Mouse (Mus musculus): Measurements from ENCODE around the gene Vwa7. TPM values are rescaled to one million over a fixed set of nuclear protein-coding genes. Genes with fewer than 3 reads are reported as not detected.

The Vwa7 gene
- polyA plus RNA-seq, 1 experiment from 2014 or later: 0.13 TPM

- Histone ChIP-seq H3K4me3 (replicated peaks) (peak overlapping the region; percentile 83), H3K9ac (replicated peaks) (peak overlapping the region; percentile 88), H3K9me3 (no peaks in the 10 kb centered on the region), H3K4me2 (peak overlapping the region; percentile 91), H3K4me1 (replicated peaks) (peaks cover 31% of the 10 kb centered on the region), H3K36me3 (peaks cover 68% of the 10 kb centered on the region), H3K27me3 (peaks cover 21% of the 10 kb centered on the region), H3K27ac (no peak overlapping the region)
- 26% methylated on average over 14 of the region's 14 CpGs for WGBS
- ATAC-seq (ENCODE audit: insufficient number of reproducible peaks, insufficient read depth, low FRiP score, low TSS enrichment, low read depth): no peak
These were observed 43.7 kb downstream of the Vwa7 start for GRCm38 (mm10) chr17:35060071-35060470.

DNA sequence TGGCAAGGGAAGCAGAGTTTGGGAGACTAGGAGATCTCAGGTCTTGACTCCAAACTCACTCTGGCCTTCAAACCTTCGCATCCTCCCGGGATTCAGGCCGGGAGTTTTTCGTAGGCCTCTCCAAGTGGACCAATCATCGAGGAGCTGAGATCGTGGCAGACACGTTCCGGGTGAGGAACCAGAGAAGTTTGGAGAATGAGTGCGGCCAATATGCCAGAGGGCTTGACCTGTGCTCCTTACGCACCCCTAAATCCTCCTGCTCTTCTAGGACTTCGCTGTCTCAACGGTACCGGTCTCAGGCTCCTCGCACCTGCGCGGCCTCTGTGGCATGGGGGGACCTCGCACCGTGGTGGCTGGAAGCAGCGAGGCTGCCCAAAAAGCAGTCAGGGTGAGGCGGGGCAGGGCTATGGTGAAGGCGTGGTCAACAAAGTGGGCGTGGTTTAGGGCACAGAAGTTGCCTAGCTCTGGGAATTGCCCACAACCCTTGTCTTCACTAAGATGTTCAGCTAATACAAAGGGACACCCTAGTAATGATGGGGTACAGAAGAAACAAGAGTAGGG is 44.4 kb downstream of the Vwa7 start:
- 59% methylated on average over 22 of the region's 22 CpGs for WGBS
- Histone ChIP-seq H3K4me1 (replicated peaks) (peaks cover 39% of the 10 kb centered on the region), H3K9ac (replicated peaks) (peak overlapping the region; percentile 88), H3K4me2 (peak overlapping the region; percentile 91), H3K27ac (no peak overlapping the region), H3K9me3 (no peaks in the 10 kb centered on the region), H3K36me3 (peaks cover 61% of the 10 kb centered on the region), H3K4me3 (replicated peaks) (peak overlapping the region; percentile 83), H3K27me3 (peaks cover 28% of the 10 kb centered on the region)
- no peak for ATAC-seq (ENCODE audit: insufficient number of reproducible peaks, insufficient read depth, low FRiP score, low TSS enrichment, low read depth)

- peaks cover 33% of the 10 kb centered on the region for H3K27me3 ChIP-seq
- H3K4me3 ChIP-seq (replicated peaks): 0 out of 2 replicates have a peak overlapping the region, but pooled peaks have one; percentile 83
- ATAC-seq (ENCODE audit: insufficient number of reproducible peaks, insufficient read depth, low FRiP score, low TSS enrichment, low read depth): no peak
- no peaks in the 10 kb centered on the region for H3K9me3 ChIP-seq
- H3K4me1 ChIP-seq (replicated peaks): peaks cover 39% of the 10 kb centered on the region
- H3K27ac ChIP-seq: no peak overlapping the region
- no peak overlapping the region for H3K9ac ChIP-seq (replicated peaks)
- WGBS: 84% methylated on average over 8 of the region's 8 CpGs
- H3K4me2 ChIP-seq: no peak overlapping the region
- peaks cover 56% of the 10 kb centered on the region for H3K36me3 ChIP-seq
These were observed 44.9 kb downstream of the Vwa7 start for GRCm38 (mm10) chr17:35061299-35061698.

DNA sequence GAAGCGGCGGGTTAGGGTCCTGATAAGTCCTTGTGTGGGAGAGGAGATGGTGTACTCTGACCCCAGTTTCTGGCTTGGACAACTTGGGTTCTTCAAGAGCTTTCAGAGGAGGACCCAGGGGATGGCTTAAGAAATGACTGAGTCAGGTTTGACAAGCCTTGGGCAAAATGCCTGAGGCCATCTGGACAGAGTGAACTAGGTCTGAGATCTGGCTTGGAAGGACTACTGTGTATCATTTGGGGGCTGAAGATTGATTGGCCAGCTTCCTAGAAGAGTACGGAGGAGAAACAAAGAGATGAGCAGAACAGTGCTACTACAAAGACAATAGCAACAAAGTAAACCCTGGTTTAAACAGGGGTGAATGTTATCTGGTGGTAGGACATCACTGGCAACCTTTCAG is 47.1 kb downstream of the Vwa7 start:
- no peak overlapping the region for H3K4me3 ChIP-seq (replicated peaks)
- H3K9ac ChIP-seq (replicated peaks): no peak overlapping the region
- WGBS: 93% methylated on average over 3 of the region's 3 CpGs
- H3K27ac ChIP-seq: no peak overlapping the region
- H3K27me3 ChIP-seq: peaks cover 55% of the 10 kb centered on the region
- peaks cover 36% of the 10 kb centered on the region for H3K36me3 ChIP-seq
- peaks cover 35% of the 10 kb centered on the region for H3K4me1 ChIP-seq (replicated peaks)
- no peak overlapping the region for H3K4me2 ChIP-seq
- no peaks in the 10 kb centered on the region for H3K9me3 ChIP-seq
- no peak for ATAC-seq (ENCODE audit: insufficient number of reproducible peaks, insufficient read depth, low FRiP score, low TSS enrichment, low read depth)

DNA sequence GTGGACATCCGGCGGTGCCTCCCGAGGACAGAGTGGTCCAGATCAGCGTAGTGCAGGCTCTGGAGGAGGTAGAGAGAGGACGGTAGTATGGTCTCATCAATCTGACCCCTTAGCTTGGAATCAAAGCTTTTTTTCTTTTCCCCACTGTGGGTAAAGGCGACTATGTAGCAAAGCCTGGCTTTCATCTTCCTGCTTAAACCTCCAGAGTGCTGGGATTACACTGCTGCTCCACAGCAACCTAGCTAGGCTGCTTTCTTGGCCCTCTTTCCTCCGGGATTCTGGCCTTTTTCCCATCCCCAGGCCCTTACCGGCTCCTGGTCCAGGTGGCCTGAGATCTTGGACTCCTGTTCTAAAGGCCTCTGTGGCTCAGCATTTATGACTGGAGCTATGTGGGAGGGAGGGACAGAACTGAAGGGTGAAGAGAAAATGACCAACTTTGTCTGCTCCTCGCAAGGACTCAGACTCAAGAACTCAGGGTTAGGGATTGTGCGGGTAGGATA is 48.0 kb downstream of the Vwa7 start:
- Histone ChIP-seq H3K27ac (no peak overlapping the region; the same call in 1 of the 2 replicates), H3K9me3 (no peaks in the 10 kb centered on the region), H3K4me3 (replicated peaks) (peak overlapping the region; percentile 38), H3K9ac (replicated peaks) (no peak overlapping the region), H3K36me3 (peaks cover 36% of the 10 kb centered on the region), H3K4me1 (replicated peaks) (peaks cover 32% of the 10 kb centered on the region), H3K4me2 (peak overlapping the region; percentile 66), H3K27me3 (peaks cover 64% of the 10 kb centered on the region)
- ATAC-seq (ENCODE audit: insufficient number of reproducible peaks, insufficient read depth, low FRiP score, low TSS enrichment, low read depth): no peak
- WGBS: 29% methylated on average over 10 of the region's 10 CpGs

- Histone ChIP-seq H3K27ac (peak within 1 kb of the TSS; percentile 47), H3K9ac (replicated peaks) (peak within 1 kb of the TSS; percentile 47), H3K27me3 (peaks cover 64% of the 10 kb centered on the region), H3K9me3 (no peaks in the 10 kb centered on the region), H3K36me3 (peaks cover 34% of the 10 kb centered on the region), H3K4me1 (replicated peaks) (peaks cover 28% of the 10 kb centered on the region), H3K4me3 (replicated peaks) (peak within 1 kb of the TSS; percentile 38), H3K4me2 (peak within 1 kb of the TSS; percentile 66)
- 2% methylated on average over 48 of the region's 48 CpGs for WGBS
- ATAC-seq (ENCODE audit: insufficient number of reproducible peaks, insufficient read depth, low FRiP score, low TSS enrichment, low read depth): peak; percentile 21; the same call in 1 of the 2 replicates
These were observed 48.9 kb downstream of the Vwa7 start, which contains the start of gene Ly6g6c for GRCm38 (mm10) chr17:35064951-35065947. Gene Ly6g6c (plus strand): TSS chr17:35065388.

DNA sequence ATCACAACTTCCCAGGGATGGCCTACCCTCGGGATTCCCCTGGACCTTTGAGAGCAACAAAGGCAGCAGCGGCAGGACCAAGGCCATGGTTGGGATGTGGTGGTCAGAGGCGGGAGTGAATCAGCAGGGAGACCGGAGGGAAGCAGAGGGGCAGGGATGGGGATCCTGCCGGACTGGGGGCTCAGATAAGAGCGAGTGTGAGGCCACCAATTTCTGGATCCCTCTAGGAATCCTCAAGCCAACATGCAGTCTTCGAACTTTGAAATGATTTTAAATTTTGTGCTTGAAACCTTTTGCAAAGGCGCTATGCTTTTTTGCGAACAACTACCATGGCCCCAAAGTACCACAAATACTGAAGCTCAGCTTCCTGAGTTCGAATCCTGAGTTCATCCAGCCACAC is 49.7 kb downstream of the Vwa7 start, which contains the start of gene Mpig6b:
Gene Mpig6b, minus strand, starts transcription at position 101 of the 400 bp plus-strand sequence.
- Histone ChIP-seq H3K4me2 (peak within 1 kb of the TSS; percentile 66), H3K36me3 (peaks cover 26% of the 10 kb centered on the region), H3K9me3 (no peaks in the 10 kb centered on the region), H3K4me1 (replicated peaks) (peaks cover 19% of the 10 kb centered on the region), H3K4me3 (replicated peaks) (peak within 1 kb of the TSS; percentile 38), H3K9ac (replicated peaks) (peak within 1 kb of the TSS; percentile 47), H3K27me3 (peaks cover 64% of the 10 kb centered on the region), H3K27ac (peak within 1 kb of the TSS; percentile 47; the same call in 1 of the 2 replicates)
- no peak for ATAC-seq (ENCODE audit: insufficient number of reproducible peaks, insufficient read depth, low FRiP score, low TSS enrichment, low read depth)
- 44% methylated on average over 10 of the region's 10 CpGs for WGBS

- peaks cover 15% of the 10 kb centered on the region for H3K4me1 ChIP-seq (replicated peaks)
- peaks cover 60% of the 10 kb centered on the region for H3K27me3 ChIP-seq
- no peak overlapping the region for H3K27ac ChIP-seq
- no peak overlapping the region for H3K4me2 ChIP-seq
- no peak overlapping the region for H3K4me3 ChIP-seq (replicated peaks)
- no peak overlapping the region for H3K9ac ChIP-seq (replicated peaks)
- H3K9me3 ChIP-seq: no peaks in the 10 kb centered on the region
- WGBS: 84% methylated on average over 17 of the region's 17 CpGs
- H3K36me3 ChIP-seq: peaks cover 4% of the 10 kb centered on the region; the same call in 1 of the 2 replicates
- no peak for ATAC-seq (ENCODE audit: insufficient number of reproducible peaks, insufficient read depth, low FRiP score, low TSS enrichment, low read depth)
These were observed 52.0 kb downstream of the Vwa7 start for GRCm38 (mm10) chr17:35068213-35068914.

GRCm38 (mm10) chr17:35070556-35071229 is 54.3 kb downstream of the Vwa7 start:
- H3K27me3 ChIP-seq: peaks cover 37% of the 10 kb centered on the region
- H3K9ac ChIP-seq (replicated peaks): no peak overlapping the region
- no peaks in the 10 kb centered on the region for H3K36me3 ChIP-seq
- peaks cover 9% of the 10 kb centered on the region for H3K4me1 ChIP-seq (replicated peaks)
- H3K27ac ChIP-seq: no peak overlapping the region
- 58% methylated on average over 6 of the region's 6 CpGs for WGBS
- H3K9me3 ChIP-seq: no peaks in the 10 kb centered on the region
- no peak overlapping the region for H3K4me2 ChIP-seq
- ATAC-seq (ENCODE audit: insufficient number of reproducible peaks, insufficient read depth, low FRiP score, low TSS enrichment, low read depth): no peak
- no peak overlapping the region for H3K4me3 ChIP-seq (replicated peaks)

GRCm38 (mm10) chr17:35071454-35071853 is 55.1 kb downstream of the Vwa7 start:
- H3K27ac ChIP-seq: no peak overlapping the region
- H3K9me3 ChIP-seq: no peaks in the 10 kb centered on the region
- no peak overlapping the region for H3K9ac ChIP-seq (replicated peaks)
- peaks cover 30% of the 10 kb centered on the region for H3K27me3 ChIP-seq
- H3K4me1 ChIP-seq (replicated peaks): peaks cover 10% of the 10 kb centered on the region
- ATAC-seq (ENCODE audit: insufficient number of reproducible peaks, insufficient read depth, low FRiP score, low TSS enrichment, low read depth): no peak
- H3K4me2 ChIP-seq: no peak overlapping the region
- H3K36me3 ChIP-seq: no peaks in the 10 kb centered on the region
- H3K4me3 ChIP-seq (replicated peaks): no peak overlapping the region
- 76% methylated on average over 9 of the region's 9 CpGs for WGBS
